Mouse (Mus musculus) hindbrain, embryonic 11.5 days (tissue): ENCODE results near the gene Itpkc. TPM values are rescaled to one million over a fixed set of nuclear protein-coding genes. Genes with fewer than 3 reads are reported as not detected.
A peak's percentile ranks its signal among the peaks of the same experiment; 100 is the strongest.

ENCODE experiments used
- ATAC-seq: fragments of 200-750 bp; cut with Nextera tagmentation; 2 replicates; pipeline ENCODE4 v1.8.0; 2017; ENCODE audit warnings: mild to moderate bottlenecking, moderate TSS enrichment, moderate library complexity; ENCODE audit not compliant: low FRiP score
- DNase-seq: peaks from one replicate; pipeline ENCODE4 v3.0.0-alpha.2; 2015; ENCODE audit warnings: low spot score
- H3K27ac ChIP-seq: fragments of 300-500 bp; sonication (generic); 2 replicates; pipeline ENCODE4 v1.5.1; 2014; ENCODE audit warnings: mild to moderate bottlenecking, low read depth, low read length
- H3K27me3 ChIP-seq: fragments of 300-500 bp; sonication (generic); 2 replicates; pipeline ENCODE4 v1.6.1; 2014; ENCODE audit warnings: mild to moderate bottlenecking, low read length, moderate library complexity, mixed read lengths; ENCODE audit not compliant: control insufficient read depth, insufficient read depth
- H3K36me3 ChIP-seq: fragments of 300-500 bp; sonication (generic); 2 replicates; pipeline ENCODE4 v1.6.1; 2014; ENCODE audit warnings: mild to moderate bottlenecking, low read length, moderate library complexity, mixed read lengths; ENCODE audit not compliant: control insufficient read depth, insufficient read depth
- H3K4me1 ChIP-seq: fragments of 300-500 bp; sonication (generic); replicated peaks from 2 replicates; pipeline ENCODE4 v1.6.1; 2014; ENCODE audit warnings: low read length, mixed read lengths; ENCODE audit not compliant: control insufficient read depth, insufficient read depth
- H3K4me2 ChIP-seq: fragments of 300-500 bp; sonication (generic); replicated peaks from 2 replicates; pipeline ENCODE4 v1.6.1; 2014; ENCODE audit warnings: mild to moderate bottlenecking, low read depth, low read length
- H3K4me3 ChIP-seq: fragments of 300-500 bp; sonication (generic); 2 replicates; pipeline ENCODE4 v1.5.1; 2014; ENCODE audit warnings: low read depth, low read length
- H3K9ac ChIP-seq: fragments of 300-500 bp; sonication (generic); 2 replicates; pipeline ENCODE4 v1.6.1; 2014; ENCODE audit warnings: low read depth, low read length
- H3K9me3 ChIP-seq: fragments of 300-500 bp; sonication (generic); 2 replicates; pipeline ENCODE4 v1.6.1; 2016; ENCODE audit warnings: low read length; ENCODE audit not compliant: control insufficient read depth
- WGBS: fragments of 180-500 bp; shearing (Covaris S2); extraction: QIAGEN DNeasy Blood & Tissue Kit; methylation state at CpG from one replicate; pipeline ENCODE4 v1.1.7; 2014; 5-methylcytosine and 5-hydroxymethylcytosine counted together
- polyA plus RNA-seq: library from polyadenylated mRNA; unstranded; fragments of >200 nt; fragmentation: Nextera tagmentation; extraction: Ambion mirVana; gene quantifications from 2 replicates; pipeline ENCODE4 v1.2.1, GENCODE M21; 2014

The Itpkc gene
- polyA plus RNA-seq, 1 experiment from 2014 or later, result 5.0 TPM

DNA sequence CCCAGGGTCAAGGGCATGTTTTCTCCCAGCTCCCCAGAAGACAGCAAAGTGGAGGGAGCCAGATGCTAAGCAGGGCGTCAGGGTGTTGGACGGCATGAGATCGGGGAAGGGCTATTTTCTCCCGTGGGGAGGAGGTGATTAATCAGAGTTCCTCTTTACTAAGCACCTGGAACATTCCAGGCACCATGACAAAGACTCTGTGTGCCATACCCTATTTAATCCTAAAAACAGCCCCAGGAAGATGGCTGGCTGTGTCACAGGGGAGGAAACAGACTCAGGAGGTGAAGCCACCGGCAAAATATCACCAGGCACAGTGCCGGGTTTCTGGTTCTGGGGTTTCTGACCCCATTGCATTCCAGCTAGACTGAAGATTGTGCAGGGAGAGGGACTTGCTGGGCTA lies 6.5 kb downstream of the Itpkc start:
- H3K27ac ChIP-seq, result no peak overlapping the region
- H3K4me2 ChIP-seq, result no peak overlapping the region
- H3K4me1 ChIP-seq, result peaks cover 7% of the 10 kb centered on the region; the same call in 1 of the 2 replicates
- DNase-seq (no peak), ATAC-seq (no peak)
- H3K9ac ChIP-seq, result 0 out of 2 replicates have a peak overlapping the region, but pooled peaks have one; percentile 11
- H3K27me3 ChIP-seq, result no peaks in the 10 kb centered on the region
- no peaks in the 10 kb centered on the region for H3K36me3 ChIP-seq
- 87% methylated on average over 6 of the region's 6 CpGs for WGBS
- H3K9me3 ChIP-seq, result no peaks in the 10 kb centered on the region
- H3K4me3 ChIP-seq, result no peak overlapping the region

DNA sequence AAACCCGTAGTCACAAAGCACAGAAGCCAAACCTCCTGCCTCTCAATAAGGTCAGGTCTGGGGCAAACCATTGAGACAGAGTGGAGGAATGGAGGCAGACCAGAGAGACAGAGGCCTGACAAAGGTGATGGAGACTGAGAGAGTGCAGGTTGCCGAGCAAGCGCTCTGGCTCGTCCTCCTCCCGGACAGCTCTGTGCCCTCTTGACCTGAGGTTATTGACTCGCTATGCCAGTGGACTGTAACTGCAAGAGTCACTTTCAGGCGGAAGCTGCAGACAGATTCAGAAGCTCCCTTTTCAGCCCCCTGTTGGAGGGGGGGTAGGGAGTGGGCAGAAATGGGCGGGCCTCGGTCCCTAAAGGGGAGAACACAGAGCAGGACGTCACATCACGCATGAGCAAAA lies 8.5 kb downstream of the Itpkc start:
- 63% methylated on average over 11 of the region's 11 CpGs for WGBS
- H3K4me3 ChIP-seq, result no peak overlapping the region
- H3K27ac ChIP-seq, result no peak overlapping the region
- ATAC-seq, result no peak
- H3K4me1 ChIP-seq, result 0 out of 2 replicates have a peak, but pooled peaks cover 3% of the 10 kb centered on the region
- H3K9me3 ChIP-seq, result no peaks in the 10 kb centered on the region
- no peak for DNase-seq
- H3K27me3 ChIP-seq, result no peaks in the 10 kb centered on the region
- H3K4me2 ChIP-seq, result no peak overlapping the region
- no peaks in the 10 kb centered on the region for H3K36me3 ChIP-seq
- H3K9ac ChIP-seq, result no peak overlapping the region

- no peaks in the 10 kb centered on the region for H3K4me1 ChIP-seq
- 88% methylated on average over 7 of the region's 7 CpGs for WGBS
- no peak overlapping the region for H3K4me2 ChIP-seq
- ATAC-seq (no peak), DNase-seq (no peak)
- H3K4me3 ChIP-seq, result no peak overlapping the region
- H3K9me3 ChIP-seq, result no peaks in the 10 kb centered on the region
- H3K27ac ChIP-seq, result no peak overlapping the region
- no peaks in the 10 kb centered on the region; the same call in 1 of the 2 replicates for H3K36me3 ChIP-seq
- no peaks in the 10 kb centered on the region for H3K27me3 ChIP-seq
- no peak overlapping the region for H3K9ac ChIP-seq
These were observed 9.9 kb downstream of the Itpkc start for GRCm38 (mm10) chr7:27218586-27218985.

DNA sequence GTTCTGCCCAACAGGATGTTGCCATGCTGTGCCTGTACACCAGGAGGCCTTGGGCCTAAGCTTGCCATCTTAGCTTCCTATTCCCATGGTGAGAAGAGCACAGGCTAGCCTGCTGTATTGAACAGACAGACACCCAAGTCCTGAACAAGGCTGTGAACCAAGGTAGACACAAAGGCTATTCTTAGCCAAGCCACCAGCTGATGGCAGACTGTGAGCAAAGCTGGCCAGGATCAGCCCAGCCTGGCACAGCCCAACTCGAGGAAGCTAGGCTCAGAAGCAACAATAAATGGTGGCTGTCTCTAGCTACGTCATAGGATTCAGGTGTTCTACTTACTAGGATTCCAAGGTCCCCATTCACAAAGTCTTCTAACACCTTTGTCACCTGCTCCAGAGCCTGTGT lies 15.8 kb downstream of the Itpkc start:
- Histone ChIP-seq H3K27me3 (no peaks in the 10 kb centered on the region), H3K36me3 (peaks cover 6% of the 10 kb centered on the region), H3K27ac (no peak overlapping the region), H3K9ac (no peak overlapping the region), H3K4me3 (no peak overlapping the region), H3K4me1 (no peaks in the 10 kb centered on the region), H3K9me3 (no peaks in the 10 kb centered on the region), H3K4me2 (no peak overlapping the region)
- no peak for DNase-seq
- WGBS, result 90% methylated on average over 2 of the region's 2 CpGs
- ATAC-seq, result no peak

DNA sequence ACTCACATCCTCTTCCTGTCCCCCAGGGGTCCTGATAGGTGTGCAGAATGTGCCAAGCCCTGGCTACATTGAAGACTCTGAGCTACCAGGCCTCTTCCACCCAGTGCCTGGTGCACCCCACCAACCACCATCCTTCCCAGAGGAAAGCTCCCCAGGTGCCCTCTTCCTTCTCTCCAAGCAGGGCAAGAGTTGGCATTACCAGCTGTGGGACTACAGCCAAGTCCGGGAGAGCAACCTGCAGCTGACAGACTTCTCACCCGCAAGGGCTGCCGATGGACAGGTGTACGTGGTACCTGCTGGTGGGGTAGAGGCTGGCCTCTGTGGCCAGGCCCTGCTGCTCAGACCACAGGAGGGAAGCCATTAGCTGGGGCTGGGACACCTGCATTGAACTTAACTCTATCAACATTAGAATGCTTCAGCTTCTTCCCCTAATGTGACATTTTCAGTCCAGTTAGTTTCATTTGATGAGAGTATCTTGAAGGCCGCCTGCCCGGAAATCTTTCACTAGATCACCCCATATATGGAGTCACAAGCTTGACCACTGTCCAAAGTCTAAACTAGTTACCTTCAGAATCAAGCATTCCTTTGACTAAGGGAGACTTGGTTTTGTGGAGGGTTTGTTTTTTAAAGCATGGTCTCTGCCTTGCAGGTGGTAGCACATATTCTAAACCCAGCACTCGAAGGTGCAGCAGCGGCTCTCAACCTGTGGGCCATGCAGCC lies 24.6 kb downstream of the Itpkc start:
- Histone ChIP-seq H3K9me3 (no peaks in the 10 kb centered on the region), H3K27me3 (no peaks in the 10 kb centered on the region), H3K36me3 (no peaks in the 10 kb centered on the region; the same call in 1 of the 2 replicates), H3K4me3 (no peak overlapping the region), H3K4me2 (no peak overlapping the region), H3K27ac (no peak overlapping the region), H3K9ac (no peak overlapping the region), H3K4me1 (no peaks in the 10 kb centered on the region)
- ATAC-seq (no peak), DNase-seq (no peak)
- 94% methylated on average over 8 of the region's 8 CpGs for WGBS

- Histone ChIP-seq H3K27ac (no peak overlapping the region), H3K27me3 (no peaks in the 10 kb centered on the region)
These were observed 29.7 kb downstream of the Itpkc start for GRCm38 (mm10) chr7:27198779-27199178.

DNA sequence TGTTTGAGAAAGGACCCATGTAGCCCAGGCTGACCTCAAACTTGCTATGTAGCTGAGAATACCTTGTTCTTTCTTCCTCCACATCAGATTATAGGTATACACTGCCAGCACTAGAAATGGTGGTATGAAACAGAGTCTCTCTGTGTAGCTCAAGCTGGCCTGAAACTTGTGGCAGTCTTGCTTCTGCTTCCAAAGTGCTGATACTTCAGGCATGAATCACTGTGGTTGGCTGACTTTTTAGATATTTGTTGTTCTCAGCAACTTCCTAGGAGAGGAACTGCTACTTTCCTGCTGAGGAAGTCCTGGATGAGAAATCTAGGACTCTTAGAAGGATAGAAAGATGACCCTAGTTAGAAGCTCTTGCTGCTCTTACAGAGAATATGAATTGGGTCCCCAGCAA lies 30.1 kb downstream of the Itpkc start:
- H3K9me3 ChIP-seq, result no peaks in the 10 kb centered on the region
- H3K36me3 ChIP-seq, result peaks cover 5% of the 10 kb centered on the region; the same call in 1 of the 2 replicates
- no peak overlapping the region for H3K4me3 ChIP-seq
- no peaks in the 10 kb centered on the region; the same call in 1 of the 2 replicates for H3K4me1 ChIP-seq
- ATAC-seq, result no peak
- no peaks in the 10 kb centered on the region for H3K27me3 ChIP-seq
- no peak for DNase-seq
- H3K27ac ChIP-seq, result no peak overlapping the region
- no peak overlapping the region for H3K4me2 ChIP-seq
- no peak overlapping the region for H3K9ac ChIP-seq

More at GRCm38 (mm10) chr7:27198779-27199178, 29.7 kb downstream of the Itpkc start:
- DNase-seq (no peak), ATAC-seq (no peak)
- Histone ChIP-seq H3K4me2 (no peak overlapping the region), H3K36me3 (peaks cover 2% of the 10 kb centered on the region; the same call in 1 of the 2 replicates), H3K4me3 (no peak overlapping the region), H3K9ac (no peak overlapping the region), H3K4me1 (no peaks in the 10 kb centered on the region), H3K9me3 (no peaks in the 10 kb centered on the region)
- 92% methylated on average over 8 of the region's 8 CpGs for WGBS

GRCm38 (mm10) chr7:27197634-27198033 lies 30.8 kb downstream of the Itpkc start:
- no peaks in the 10 kb centered on the region; the same call in 1 of the 2 replicates for H3K4me1 ChIP-seq
- no peak overlapping the region for H3K27ac ChIP-seq
- H3K36me3 ChIP-seq, result peaks cover 5% of the 10 kb centered on the region; the same call in 1 of the 2 replicates
- DNase-seq (no peak), ATAC-seq (no peak)
- no peaks in the 10 kb centered on the region for H3K9me3 ChIP-seq
- H3K9ac ChIP-seq, result no peak overlapping the region
- no peak overlapping the region for H3K4me2 ChIP-seq
- H3K27me3 ChIP-seq, result no peaks in the 10 kb centered on the region
- 92% methylated on average over 8 of the region's 8 CpGs for WGBS
- no peak overlapping the region for H3K4me3 ChIP-seq

GRCm38 (mm10) chr7:27197136-27197535 lies 31.3 kb downstream of the Itpkc start:
- 100% methylated on average over 3 of the region's 3 CpGs for WGBS
- no peak overlapping the region for H3K27ac ChIP-seq

More at GRCm38 (mm10) chr7:27197136-27197535, 31.3 kb downstream of the Itpkc start:
- no peaks in the 10 kb centered on the region; the same call in 1 of the 2 replicates for H3K4me1 ChIP-seq
- ATAC-seq, result no peak
- H3K36me3 ChIP-seq, result peaks cover 9% of the 10 kb centered on the region; the same call in 1 of the 2 replicates
- H3K4me2 ChIP-seq, result no peak overlapping the region
- no peaks in the 10 kb centered on the region for H3K9me3 ChIP-seq
- no peak overlapping the region for H3K4me3 ChIP-seq
- H3K9ac ChIP-seq, result no peak overlapping the region
- no peaks in the 10 kb centered on the region for H3K27me3 ChIP-seq
- DNase-seq, result no peak
